ENCODE assay signal across 8 mouse cellular contexts in the genomic region with DNA sequence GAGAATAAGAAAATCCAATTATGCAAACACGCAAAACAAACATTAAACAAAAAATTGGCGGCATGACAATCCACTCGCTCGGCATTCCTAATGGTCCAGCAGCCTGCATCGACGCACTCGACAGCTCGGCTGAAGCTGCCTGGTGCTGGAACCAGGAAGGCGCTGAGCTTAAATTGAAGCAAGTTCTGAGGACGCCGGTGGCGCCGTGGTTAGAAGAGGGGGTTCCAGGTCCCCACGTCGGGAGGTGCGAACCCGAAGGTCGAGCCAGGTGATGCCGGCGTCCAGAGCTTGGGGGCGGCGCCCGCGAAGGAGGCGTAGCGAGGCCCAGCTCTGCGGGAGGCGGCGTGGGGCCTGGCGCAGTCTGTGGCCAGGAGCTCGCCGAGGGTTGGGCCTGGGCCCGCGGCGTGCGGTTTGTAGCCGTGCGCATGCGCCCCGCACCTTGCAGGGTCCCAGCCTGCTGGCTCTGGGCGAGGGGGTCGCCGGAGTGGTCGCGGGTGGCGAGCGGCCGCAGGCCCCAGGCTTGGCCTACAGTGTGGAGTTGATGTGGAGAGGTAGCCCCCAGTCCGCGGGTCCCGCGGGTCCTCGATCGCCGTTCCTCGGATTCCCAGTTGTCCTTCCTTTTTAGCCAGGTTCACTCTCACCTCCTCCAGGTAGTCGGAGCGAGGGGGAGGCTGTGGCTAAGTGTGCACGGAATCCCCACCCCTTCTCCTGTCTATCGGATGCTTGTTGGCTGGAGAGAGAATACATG. TPM values are rescaled to one million over a fixed set of nuclear protein-coding genes. Genes with fewer than 3 reads are reported as not detected.
DNase-seq lines count a peak whose midpoint lies in the region; ATAC-seq lines count a peak whose summit lies in the region.

No protein-coding gene starts in this region.

- H3K27ac ChIP-seq in hindbrain, embryonic 16.5 days (ENCODE audit: low read depth, low read length): peak overlapping the region; percentile 60; the same call in 1 of the 2 replicates

- peak overlapping the region; percentile 91 for H3K4me3 ChIP-seq in hindbrain, embryonic 16.5 days (ENCODE audit: low read length)

- peak; percentile 89 for DNase-seq in ZHBTc4 (ENCODE audit: low read depth, low spot score)
- peak; percentile 37 to 67 for DNase-seq in cerebellum, postnatal 4 days (ENCODE audit: low spot score in 2 of 2)
- peak; percentile 73 for DNase-seq in gastrocnemius, adult 18-20 months (ENCODE audit: low spot score)
- DNase-seq in left cerebral cortex, adult 18-20 months (ENCODE audit: low spot score in 2 of 2): peak; percentile 67 to 79
- DNase-seq in lung, postnatal 4 days: peak; percentile 80 to 84
- peak; percentile 80 for DNase-seq in right cerebral cortex, adult 18-20 months
- DNase-seq in urinary bladder, postnatal 25 days (ENCODE audit: low spot score): peak; percentile 63

- peaks cover 13% of the 10 kb centered on the region for H3K4me1 ChIP-seq in hindbrain, embryonic 16.5 days (ENCODE audit: control insufficient read depth, insufficient read depth, low read depth, low read length)

- peaks cover 12% of the 10 kb centered on the region; the same call in 1 of the 2 replicates for H3K27me3 ChIP-seq in hindbrain, embryonic 16.5 days (replicated peaks; ENCODE audit: control insufficient read depth, insufficient read depth, low read length)

- H3K9me3 ChIP-seq in hindbrain, embryonic 16.5 days (ENCODE audit: control insufficient read depth, low read length): no peaks in the 10 kb centered on the region

- peak; percentile 97 for ATAC-seq in hindbrain, embryonic 16.5 days

- H3K36me3 ChIP-seq in hindbrain, embryonic 16.5 days (ENCODE audit: control insufficient read depth, insufficient read depth, low read length): no peaks in the 10 kb centered on the region

- peak overlapping the region; percentile 86 for H3K4me2 ChIP-seq in hindbrain, embryonic 16.5 days (ENCODE audit: low read length)

- H3K9ac ChIP-seq in hindbrain, embryonic 16.5 days (ENCODE audit: low read depth, low read length): peak overlapping the region; percentile 87

- under 1% methylated on average over 60 of the region's 60 CpGs for WGBS in hindbrain, embryonic 16.5 days

RNA-seq across cellular contexts. Expression of a gene that starts 4.1 kb away (rescaled TPM):
- 1 to 10 TPM; 1.2 to 1.3 TPM for total RNA-seq in gastrocnemius, adult 18-20 months (2021)
- 17.5 and 23.5 TPM in 2 replicates for polyA plus RNA-seq in hindbrain, embryonic 16.5 days (2015; fragmentation: Nextera tagmentation; extraction: Ambion mirVana)
- total RNA-seq in left cerebral cortex, adult 18-20 months (2021): not detected

RNA-seq across cellular contexts. Expression of a gene that starts 4.5 kb away (rescaled TPM):
- 10 to 100 TPM; 12.9 to 13.6 TPM for total RNA-seq in gastrocnemius, adult 18-20 months (2021)
- 30.4 and 31.5 TPM in 2 replicates for polyA plus RNA-seq in hindbrain, embryonic 16.5 days (2015; fragmentation: Nextera tagmentation; extraction: Ambion mirVana)
- 10 to 100 TPM; 35.7 to 40.0 TPM for total RNA-seq in left cerebral cortex, adult 18-20 months (2021)

Comparison
In these comparisons a context has a peak if more than half of its experiments do, and no peak if none do; other contexts are left out.
1. Peak in every context shown above with its lines: DNase-seq, ATAC-seq, H3K4me3 ChIP-seq and H3K27ac ChIP-seq.